Mouse (Mus musculus): ENCODE measurements around the gene Mybbp1a.

DNA sequence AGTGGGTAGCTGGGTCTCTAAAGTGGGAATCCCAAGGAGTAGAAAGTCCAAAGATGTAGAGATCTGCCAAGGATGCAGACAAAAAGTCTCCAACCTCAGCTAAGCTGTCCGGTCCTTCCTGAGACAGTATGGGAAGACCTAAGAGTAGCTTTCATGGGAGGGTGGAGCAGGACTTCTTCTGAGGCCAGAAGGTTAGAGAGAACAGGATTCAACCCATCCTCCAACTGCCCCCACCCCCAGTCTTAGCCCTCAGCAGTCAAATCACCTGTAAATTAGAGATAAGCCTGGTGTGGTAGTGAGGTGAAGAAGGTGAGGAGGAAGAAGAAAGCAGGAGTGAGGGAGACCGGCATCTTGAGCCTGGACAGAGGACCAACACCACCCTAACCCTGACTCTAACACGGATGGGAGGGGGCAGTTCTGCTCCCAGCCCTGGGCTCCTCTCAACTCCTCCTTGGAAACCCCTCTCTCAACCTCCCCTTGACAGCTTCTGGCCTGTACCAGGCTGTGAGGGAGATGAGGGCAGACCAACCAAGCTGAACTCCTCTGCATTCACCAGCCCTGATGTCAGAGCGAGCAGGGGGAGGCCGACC lies 27.5 kb upstream of the Mybbp1a start:
- TF ChIP-seq CTCF (IDR thresholded peaks at IDR 0.05; ENCODE audit: low read depth) = no peak
- no peak for TF ChIP-seq EP300 (optimal IDR thresholded peaks at IDR 0.05)

All from stomach, postnatal 0 days (tissue).